Mouse (Mus musculus): Measurements from ENCODE around the gene Synj1.
A peak's percentile ranks its signal among the peaks of the same experiment; 100 is the strongest.

Gene Synj1

GRCm38 (mm10) chr16:91010581-91011020 is 507 bp downstream of the Synj1 start:
- no peak for DNase-seq (ENCODE audit: low read depth)

DNA sequence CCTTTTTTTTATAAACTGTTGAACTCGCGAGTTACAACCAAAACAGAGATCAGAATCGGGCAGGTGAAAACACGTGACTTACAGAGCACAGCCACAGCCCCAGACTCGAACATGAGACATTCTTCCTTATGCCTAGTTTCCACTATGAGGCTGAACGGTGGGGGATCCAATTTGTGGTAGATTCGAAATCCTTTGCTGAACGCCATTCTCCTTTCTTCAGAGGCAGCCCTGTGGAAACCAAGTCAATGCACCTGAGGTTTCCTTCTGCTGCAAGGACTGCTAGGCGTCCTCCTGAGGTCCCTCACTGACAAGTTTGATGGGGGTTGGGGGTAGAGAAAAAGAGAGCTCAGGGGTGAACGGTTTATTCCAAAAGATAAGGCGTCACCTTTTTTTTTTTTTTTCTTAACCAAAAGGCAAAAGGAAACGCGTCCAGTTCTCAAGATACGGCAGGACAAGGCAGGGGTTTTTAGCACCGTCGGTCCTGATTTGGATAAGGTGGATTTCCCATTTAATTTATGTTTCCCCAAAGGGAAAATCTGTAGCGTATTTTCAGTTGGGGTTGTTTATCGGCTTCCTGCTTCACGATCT is 1.1 kb downstream of the Synj1 start:
- DNase-seq (ENCODE audit: low read depth), result peak; percentile 70

DNA sequence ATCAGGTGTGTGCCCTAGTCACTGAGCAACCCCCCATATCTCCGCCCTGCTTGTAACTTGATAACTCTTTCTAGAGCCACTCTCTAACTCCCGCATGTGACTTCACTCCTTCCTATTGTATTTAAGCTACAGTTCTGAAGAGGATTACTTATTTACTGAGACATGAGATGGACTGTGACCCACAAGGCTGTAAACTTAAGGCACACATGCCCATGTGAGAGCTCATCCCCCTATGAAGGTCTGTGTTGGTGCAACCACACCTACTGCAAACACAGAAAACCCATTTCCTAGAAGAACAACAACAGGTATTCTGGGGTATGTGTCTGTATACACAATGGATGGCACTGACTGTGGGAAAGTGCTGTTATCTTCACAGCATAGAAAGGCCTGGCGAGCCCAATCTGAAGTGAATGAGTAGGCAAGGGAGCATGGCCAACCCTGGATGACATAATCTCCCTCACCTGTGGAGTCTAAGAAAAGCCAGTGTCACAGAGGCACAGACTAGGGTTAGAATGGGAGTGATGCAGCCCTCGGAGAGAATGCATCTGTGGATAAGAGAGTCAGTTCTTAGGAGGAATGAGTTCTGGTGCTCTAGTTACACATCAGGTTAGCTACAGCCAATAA is 6.1 kb downstream of the Synj1 start:
- no peak for DNase-seq (ENCODE audit: low read depth)

- DNase-seq (ENCODE audit: low read depth), result peak; percentile 74
Observed at GRCm38 (mm10) chr16:91001098-91001497, 10.0 kb downstream of the Synj1 start.

DNA sequence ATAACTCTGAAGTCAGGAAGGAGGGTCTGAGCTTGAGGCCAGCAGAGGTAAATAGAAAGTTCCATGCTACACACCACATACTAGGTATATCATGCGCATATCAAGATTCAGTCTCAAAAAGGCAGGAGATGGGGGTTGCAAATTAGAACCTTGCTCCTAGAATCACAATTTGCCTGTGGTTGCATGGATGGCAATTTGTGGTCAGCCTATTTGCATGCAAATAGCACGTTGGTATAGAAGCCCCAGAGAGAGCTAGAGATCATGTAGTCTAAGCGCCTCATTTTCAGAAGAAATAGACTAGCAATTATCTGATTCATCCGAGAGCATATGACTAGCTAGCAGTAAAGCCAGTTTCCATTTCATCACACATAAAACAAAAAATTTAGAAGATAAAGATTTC is 11.3 kb downstream of the Synj1 start:
- DNase-seq (ENCODE audit: low read depth), result no peak

- no peak for DNase-seq (ENCODE audit: low read depth)
Observed at GRCm38 (mm10) chr16:90997822-90998221, 13.3 kb downstream of the Synj1 start.

- no peak for DNase-seq (ENCODE audit: low read depth)
Observed at GRCm38 (mm10) chr16:90996327-90997243, 14.5 kb downstream of the Synj1 start.

DNA sequence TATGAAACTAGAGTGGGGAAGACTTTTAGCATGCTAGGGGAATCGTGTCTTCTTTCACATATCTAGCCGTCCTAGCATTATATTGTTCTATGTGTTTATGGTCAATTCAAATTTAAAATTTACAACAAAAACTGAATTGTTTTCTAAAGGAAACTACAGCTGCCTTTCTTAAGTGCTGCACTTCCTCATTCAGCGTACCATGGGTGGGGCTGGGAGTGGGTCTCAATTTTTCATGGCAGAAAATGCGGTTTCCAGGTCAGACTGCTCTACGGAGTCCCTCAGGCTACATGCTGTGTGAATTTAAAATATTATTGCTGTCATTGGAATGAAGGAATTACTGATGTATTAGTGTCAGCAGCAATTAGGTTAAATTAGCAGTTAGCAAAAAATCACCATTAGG is 15.6 kb downstream of the Synj1 start:
- DNase-seq (ENCODE audit: low read depth), result peak; percentile 56

DNA sequence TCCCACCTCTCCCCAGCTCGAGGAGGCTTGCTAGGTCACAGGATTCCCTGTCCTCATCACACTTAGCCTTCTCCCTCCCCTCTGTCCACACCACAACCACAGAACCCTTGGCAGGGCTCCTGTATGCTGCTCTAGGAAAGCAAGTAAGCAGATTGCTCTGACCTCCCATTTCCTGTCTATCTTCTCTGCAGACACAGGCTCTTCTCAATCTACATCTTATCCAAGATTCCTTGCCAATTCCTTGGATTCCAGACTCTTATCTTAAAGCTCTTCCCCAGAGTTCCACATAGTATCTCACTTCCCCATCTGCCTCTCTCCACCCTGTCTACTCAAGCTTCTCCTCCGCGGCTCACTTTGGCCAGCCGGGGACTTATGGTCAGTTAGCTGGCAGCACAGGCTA is 16.1 kb downstream of the Synj1 start:
- peak; percentile 81 for DNase-seq (ENCODE audit: low read depth)

DNA sequence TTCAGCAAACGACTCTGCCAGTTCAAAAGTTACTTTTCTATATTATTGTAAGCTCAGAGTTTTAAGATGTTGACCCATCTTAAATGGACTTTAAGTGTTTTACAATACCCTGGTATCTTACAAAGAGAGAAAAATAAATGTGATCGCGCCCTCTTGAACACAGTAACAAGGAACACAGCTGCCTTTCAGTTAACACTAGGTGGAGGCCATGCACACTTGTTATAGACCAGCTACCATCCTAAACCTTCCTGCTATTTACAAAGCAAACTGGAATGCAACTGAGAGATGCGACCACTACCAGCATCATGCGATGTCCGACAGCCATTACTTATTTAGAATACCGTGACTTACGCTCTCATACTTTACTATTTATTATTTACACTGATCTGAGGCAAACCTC is 21.9 kb downstream of the Synj1 start:
- no peak for DNase-seq (ENCODE audit: low read depth)

DNA sequence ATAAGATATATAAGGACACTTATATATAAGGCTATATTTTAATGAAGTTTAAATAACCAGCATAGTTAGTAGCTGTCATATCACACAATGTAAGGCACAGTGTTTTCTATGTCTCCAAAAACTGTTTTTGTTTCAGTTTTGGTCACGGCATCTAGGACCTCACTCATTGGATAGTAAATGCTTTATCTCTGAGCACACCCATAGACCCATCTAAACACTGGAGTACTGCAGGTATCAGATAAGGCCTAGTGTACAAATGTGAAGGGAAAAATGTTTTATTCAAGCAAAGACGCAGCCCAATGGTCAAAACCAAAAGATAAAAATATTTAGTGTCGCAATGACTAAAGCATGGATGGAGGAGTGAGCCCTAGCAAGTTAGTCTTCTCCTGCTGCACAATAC is 22.4 kb downstream of the Synj1 start:
- peak; percentile 47 for DNase-seq (ENCODE audit: low read depth)

GRCm38 (mm10) chr16:90988039-90988438 is 23.1 kb downstream of the Synj1 start:
- DNase-seq (ENCODE audit: low read depth), result no peak

DNA sequence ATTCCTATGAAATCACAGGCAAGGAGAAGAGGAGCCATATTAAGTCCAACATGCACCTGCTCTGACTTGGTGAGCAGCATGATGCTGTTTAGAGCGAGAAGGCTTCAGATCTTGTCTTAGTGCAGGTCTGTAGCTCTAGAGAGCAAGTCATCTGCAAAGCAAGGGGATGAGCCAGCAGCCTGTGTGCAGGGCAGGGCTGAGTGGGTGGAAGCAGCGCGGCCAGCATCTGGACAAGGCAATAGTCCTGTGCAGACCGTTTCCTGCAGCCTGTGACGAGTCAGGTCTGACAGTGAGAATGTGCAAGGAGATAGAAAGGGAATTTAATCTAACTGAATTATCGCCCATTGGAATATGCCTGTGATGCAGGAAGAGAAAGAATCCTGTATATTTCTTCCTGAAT is 40.1 kb downstream of the Synj1 start:
- peak; percentile 21 for DNase-seq (ENCODE audit: low read depth)

DNA sequence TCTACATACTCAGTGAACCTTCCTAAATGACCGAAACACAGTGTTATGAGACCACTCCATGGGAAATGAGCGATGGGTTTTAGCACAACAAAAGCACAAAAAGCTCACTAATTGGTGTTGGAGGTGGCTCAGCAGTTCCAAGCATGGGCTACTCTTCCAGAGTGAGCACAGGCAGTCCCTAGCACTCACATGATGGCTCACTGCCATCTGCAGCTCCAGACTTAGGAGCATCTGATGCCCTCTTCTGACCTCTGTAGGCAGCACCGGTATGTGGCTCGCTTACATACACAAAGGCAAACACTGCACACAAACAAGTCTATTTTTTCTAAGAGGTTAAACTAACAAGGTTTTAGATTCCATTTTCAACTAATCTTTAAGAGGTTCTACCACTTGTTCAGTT is 44.9 kb downstream of the Synj1 start:
- DNase-seq (ENCODE audit: low read depth), result peak; percentile 17

DNA sequence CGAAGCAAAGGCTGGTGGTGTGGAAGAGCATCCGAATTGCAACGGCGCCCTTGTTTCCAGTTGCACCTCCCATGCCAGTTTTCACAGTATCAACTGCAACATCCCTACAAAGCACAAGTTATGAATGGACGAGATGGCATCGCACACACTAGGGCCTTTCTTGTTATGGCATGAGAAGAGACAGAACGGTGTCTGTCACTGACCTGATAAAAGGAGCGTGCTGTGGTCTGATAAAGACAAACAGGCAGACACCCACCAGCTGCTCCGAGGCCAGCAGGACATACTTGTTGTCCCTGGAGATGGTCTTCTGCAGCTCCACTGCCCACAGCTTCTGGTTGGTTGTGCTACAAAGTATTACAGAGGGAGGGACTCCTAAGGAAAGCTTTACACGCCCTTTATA is 46.8 kb downstream of the Synj1 start:
- DNase-seq (ENCODE audit: low read depth), result no peak

DNA sequence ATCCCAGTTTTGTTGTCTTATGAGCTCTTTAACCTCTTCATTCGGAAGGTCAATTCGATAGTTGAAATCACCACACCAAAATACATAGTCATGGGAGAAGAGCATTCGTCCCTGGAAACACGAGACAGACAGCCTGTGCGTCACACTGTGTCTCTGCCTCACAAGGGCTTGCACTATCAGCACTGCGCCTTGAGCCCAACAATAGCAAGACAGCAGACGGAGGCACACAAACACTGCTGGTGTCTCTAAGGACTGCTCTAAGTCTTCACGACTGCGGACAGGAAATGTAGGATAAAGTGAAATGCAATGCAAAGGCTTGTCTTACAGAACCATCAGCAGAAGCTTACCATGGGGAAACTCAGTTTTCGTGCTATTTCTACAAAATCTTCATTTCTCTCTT is 47.2 kb downstream of the Synj1 start:
- DNase-seq (ENCODE audit: low read depth), result no peak

- no peak for DNase-seq (ENCODE audit: low read depth)
Observed at GRCm38 (mm10) chr16:90963231-90963630, 47.9 kb downstream of the Synj1 start.

DNA sequence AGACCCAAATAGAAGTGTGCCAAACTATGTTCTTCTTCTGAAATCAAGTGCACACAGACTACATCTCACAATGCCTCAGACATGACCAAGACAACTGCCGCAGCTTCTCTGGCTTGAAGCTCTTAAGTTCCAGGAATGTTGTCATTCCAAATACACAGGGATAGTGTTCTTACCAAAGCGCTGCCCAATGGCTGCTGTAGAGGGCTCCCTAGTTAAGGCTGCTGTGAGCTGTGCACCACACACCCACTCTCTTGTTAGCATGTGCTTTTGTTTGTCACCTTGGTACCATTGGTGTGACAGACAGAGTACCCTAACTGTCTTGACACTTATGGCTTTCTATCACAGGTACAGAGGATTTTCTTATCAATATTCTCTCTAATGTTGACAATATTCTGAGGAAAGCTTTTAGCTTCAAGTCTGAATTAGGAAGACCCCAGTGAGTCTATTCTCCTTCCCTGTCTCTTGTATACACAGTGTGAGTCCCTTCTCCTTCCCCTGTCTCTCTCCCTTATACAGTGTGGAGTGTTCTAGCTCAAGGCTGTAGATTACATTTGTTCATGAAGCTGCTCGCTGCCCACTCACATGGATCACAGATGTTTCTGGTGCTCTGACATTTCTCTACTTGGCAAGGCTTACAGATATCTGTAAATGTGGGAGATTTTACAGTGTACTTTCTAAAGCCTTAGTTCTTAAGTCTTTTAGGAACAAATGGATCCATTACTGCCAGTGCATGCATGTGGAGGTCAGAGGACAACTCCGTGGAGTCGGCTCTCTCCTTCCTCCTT is 52.6 kb downstream of the Synj1 start:
- no peak for DNase-seq (ENCODE audit: low read depth)

GRCm38 (mm10) chr16:90955494-90955893 is 55.6 kb downstream of the Synj1 start:
- no peak for DNase-seq (ENCODE audit: low read depth)

- peak; percentile 50 for DNase-seq (ENCODE audit: low read depth)
Observed at GRCm38 (mm10) chr16:90953770-90954169, 57.3 kb downstream of the Synj1 start.

GRCm38 (mm10) chr16:90953147-90953546 is 58.0 kb downstream of the Synj1 start:
- DNase-seq (ENCODE audit: low read depth), result no peak

GRCm38 (mm10) chr16:90950354-90950963 is 60.6 kb downstream of the Synj1 start:
- no peak for DNase-seq (ENCODE audit: low read depth)
